ENCODE assay signal across 12 mouse cellular contexts in genomic region chr4:101176123-101176522, GRCm38 (mm10).
A peak's percentile ranks its signal among the peaks of the same experiment; 100 is the strongest.
DNase-seq lines count a peak whose midpoint lies in the region; ATAC-seq and TF ChIP-seq lines count a peak whose summit lies in the region.
"Had no signal": no experiment of that assay in that cellular context is flagged by ENCODE, and none has a peak within 500 bp of the region (broad histone marks: within the 10 kb centered on the region; RNA-seq: fewer than 3 reads in every experiment).

No protein-coding gene starts in this region.

- no peak overlapping the region for H3K27ac ChIP-seq in heart, embryonic 10.5 days
- 0 out of 4 replicates have a peak overlapping the region, but pooled peaks of 1 of the 2 experiments have one; percentile 31 for H3K27ac ChIP-seq in heart, embryonic 14.5 days (replicated peaks in 1 of 2; ENCODE audit: control insufficient read depth in 1 of 2, insufficient read depth in 1 of 2, low read depth in 2 of 2, low read length in 2 of 2)
- H3K27ac ChIP-seq in liver, embryonic 14.5 days = no peak overlapping the region; the same call in 1 of the 2 replicates
- H3K27ac ChIP-seq in intestine, postnatal 0 days (ENCODE audit: low read depth, low read length) = no peak overlapping the region
- H3K27ac ChIP-seq: lung, embryonic 15.5 days had no signal

- H3K9ac ChIP-seq in heart, embryonic 14.5 days (ENCODE audit: low read length) = peak overlapping the region; percentile 18; the same call in 1 of the 2 replicates
- H3K9ac ChIP-seq in liver, embryonic 14.5 days (replicated peaks) = no peak overlapping the region
- H3K9ac ChIP-seq in intestine, postnatal 0 days (ENCODE audit: low read depth, low read length) = no peak overlapping the region
- H3K9ac ChIP-seq: lung, embryonic 15.5 days had no signal

- H3K4me2 ChIP-seq in heart, embryonic 14.5 days (ENCODE audit: low read length) = no peak overlapping the region
- H3K4me2 ChIP-seq in liver, embryonic 14.5 days (ENCODE audit: low read depth) = no peak overlapping the region
- H3K4me2 ChIP-seq in intestine, postnatal 0 days (replicated peaks; ENCODE audit: low read depth) = no peak overlapping the region
- H3K4me2 ChIP-seq: lung, embryonic 15.5 days had no signal

- no peak for ATAC-seq in heart, embryonic 14.5 days (ENCODE audit: insufficient number of reproducible peaks, insufficient read depth, low FRiP score, low read depth)
- peak; percentile 84 for ATAC-seq in liver, embryonic 14.5 days (ENCODE audit: insufficient read depth)
- ATAC-seq in intestine, postnatal 0 days = no peak

- TF ChIP-seq EP300 in liver, embryonic 14.5 days (IDR thresholded peaks at IDR 0.05; ENCODE audit: low read depth) = peak; percentile 33; the same call in 1 of the 2 replicates

- no peaks in the 10 kb centered on the region for H3K27me3 ChIP-seq in heart, embryonic 10.5 days (ENCODE audit: insufficient read depth, poor library complexity, severe bottlenecking)
- no peaks in the 10 kb centered on the region for H3K27me3 ChIP-seq in heart, embryonic 14.5 days (ENCODE audit: control insufficient read depth, insufficient read depth, low read length)
- H3K27me3 ChIP-seq in liver, embryonic 14.5 days (ENCODE audit: control insufficient read depth, insufficient read depth, low read length) = no peaks in the 10 kb centered on the region
- H3K27me3 ChIP-seq in intestine, postnatal 0 days (replicated peaks; ENCODE audit: control insufficient read depth, insufficient read depth, low read length) = no peaks in the 10 kb centered on the region
- H3K27me3 ChIP-seq: lung, embryonic 15.5 days had no signal

- no peak for TF ChIP-seq CTCF in liver, embryonic 14.5 days (IDR thresholded peaks at IDR 0.05; ENCODE audit: low read depth)
- no peak for TF ChIP-seq CTCF in intestine, postnatal 0 days (IDR thresholded peaks at IDR 0.05; ENCODE audit: low read depth)

- peaks cover 35% of the 10 kb centered on the region for H3K4me1 ChIP-seq in heart, embryonic 10.5 days
- H3K4me1 ChIP-seq in heart, embryonic 14.5 days (ENCODE audit: control insufficient read depth in 2 of 2, insufficient read depth in 2 of 2, low read length in 2 of 2) = peaks cover 12 to 29% of the 10 kb centered on the region in 2 experiments
- peaks cover 5 to 18% of the 10 kb centered on the region in 2 experiments for H3K4me1 ChIP-seq in liver, embryonic 14.5 days (replicated peaks; ENCODE audit: control insufficient read depth in 2 of 2, insufficient read depth in 2 of 2, low read length in 1 of 2)
- no peaks in the 10 kb centered on the region for H3K4me1 ChIP-seq in intestine, postnatal 0 days (replicated peaks; ENCODE audit: control insufficient read depth, insufficient read depth, low read length)
- H3K4me1 ChIP-seq: lung, embryonic 15.5 days had no signal

- 14% methylated on average over 6 of the region's 6 CpGs for WGBS in heart, embryonic 10.5 days
- WGBS in heart, embryonic 14.5 days = 11% methylated on average over 6 of the region's 6 CpGs
- WGBS in liver, embryonic 14.5 days (ENCODE audit: insufficient replicate concordance) = 15% methylated on average over 6 of the region's 6 CpGs
- 81% methylated on average over 6 of the region's 6 CpGs for WGBS in intestine, postnatal 0 days

- peak; percentile 98 for DNase-seq in heart, adult 11 months
- DNase-seq in heart, embryonic 10.5 days (ENCODE audit: low spot score) = no peak
- peak; percentile 35 for DNase-seq in T-cell, adult 2 months (ENCODE audit: low spot score)
- DNase-seq in liver, embryonic 14.5 days (ENCODE audit: low read depth in 3 of 3, low spot score in 3 of 3) = peak; percentile 24 to 38 (median 24)
- no peak for DNase-seq in layer of hippocampus, postnatal 14 days (ENCODE audit: low spot score in 2 of 2)
- no peak for DNase-seq in right cerebral cortex, postnatal 10 days (ENCODE audit: low spot score in 2 of 2)
- DNase-seq: layer of hippocampus, postnatal 36 days; retina, postnatal 1 day had no signal

- peaks cover 34% of the 10 kb centered on the region for H3K36me3 ChIP-seq in heart, embryonic 10.5 days
- peaks cover 56% of the 10 kb centered on the region for H3K36me3 ChIP-seq in heart, embryonic 14.5 days (ENCODE audit: control insufficient read depth, insufficient read depth, low read length)
- peaks cover 32% of the 10 kb centered on the region for H3K36me3 ChIP-seq in liver, embryonic 14.5 days (replicated peaks; ENCODE audit: control insufficient read depth, insufficient read depth, low read depth)
- H3K36me3 ChIP-seq in intestine, postnatal 0 days (ENCODE audit: control insufficient read depth, insufficient read depth) = peaks cover 51% of the 10 kb centered on the region

- no peak overlapping the region for H3K4me3 ChIP-seq in heart, embryonic 10.5 days
- H3K4me3 ChIP-seq in heart, embryonic 14.5 days (ENCODE audit: control insufficient read depth in 1 of 2, insufficient read depth in 1 of 2, low read depth in 1 of 2, low read length in 2 of 2) = no peak overlapping the region
- H3K4me3 ChIP-seq in liver, embryonic 14.5 days (ENCODE audit: insufficient read depth in 1 of 2, low read depth in 2 of 2, low read length in 2 of 2) = no peak overlapping the region
- H3K4me3 ChIP-seq in intestine, postnatal 0 days (ENCODE audit: low read depth, low read length) = no peak overlapping the region
- H3K4me3 ChIP-seq: erythroblast, embryonic 14.5 days; lung, embryonic 15.5 days had no signal

- H3K9me3 ChIP-seq in heart, embryonic 10.5 days = no peaks in the 10 kb centered on the region
- H3K9me3 ChIP-seq in heart, embryonic 14.5 days (ENCODE audit: control insufficient read depth, low read length) = no peaks in the 10 kb centered on the region
- H3K9me3 ChIP-seq in liver, embryonic 14.5 days (ENCODE audit: control insufficient read depth, low read length) = no peaks in the 10 kb centered on the region
- H3K9me3 ChIP-seq in intestine, postnatal 0 days (ENCODE audit: control insufficient read depth) = no peaks in the 10 kb centered on the region
- H3K9me3 ChIP-seq: lung, embryonic 15.5 days had no signal

Comparison
In these comparisons a context has a peak if more than half of its experiments do, and no peak if none do; other contexts are left out.
1. DNase-seq: peak in heart, adult 11 months (single experiment), T-cell, adult 2 months (single experiment) and liver, embryonic 14.5 days (3 of 3); none in heart, embryonic 10.5 days (single experiment), layer of hippocampus, postnatal 14 days (0 of 2) and right cerebral cortex, postnatal 10 days (0 of 2).